Mouse (Mus musculus): ENCODE measurements around the gene Zfp352.

GRCm38 (mm10) chr4:90170890-90171483, 47.6 kb upstream of the Zfp352 start:
- TF ChIP-seq POLR2A (IDR thresholded peaks at IDR 0.05; ENCODE audit: extremely low read depth, insufficient read depth, low read length), result no peak
- TF ChIP-seq CTCF (IDR thresholded peaks at IDR 0.05; ENCODE audit: low read depth, low read length), result peak; percentile 49

Measured in liver, adult 2 months (tissue).